Mouse (Mus musculus) limb, embryonic 11.5 days (tissue): ENCODE measurements around the gene Ifna15. TPM values are rescaled to one million over a fixed set of nuclear protein-coding genes. Genes with fewer than 3 reads are reported as not detected.
A peak's percentile ranks its signal among the peaks of the same experiment; 100 is the strongest.
"Not testable (repeated sequence)": the region's sequence is repeated elsewhere in the genome, so short reads cannot be mapped to it uniquely, and the experiment has no call there.

Source experiments
- ATAC-seq: fragments of 200-750 bp; cut with Nextera tagmentation; 2 replicates; pipeline ENCODE4 v1.8.0; 2017; ENCODE audit warnings: low read depth; ENCODE audit not compliant: insufficient number of reproducible peaks, low FRiP score, low TSS enrichment
- DNase-seq: peaks from one replicate; pipeline ENCODE4 v3.0.0-alpha.2; 2015; ENCODE audit warnings: low spot score
- H3K27ac ChIP-seq: fragments of 300-500 bp; sonication (generic); replicated peaks from 2 replicates; pipeline ENCODE4 v1.5.1; 2014; ENCODE audit warnings: low read depth, mild to moderate bottlenecking, low read length
- H3K27me3 ChIP-seq: fragments of 300-500 bp; sonication (generic); 2 replicates; pipeline ENCODE4 v1.6.1; 2014; ENCODE audit warnings: mild to moderate bottlenecking, low read length, mixed read lengths; ENCODE audit not compliant: control insufficient read depth, insufficient read depth
- H3K36me3 ChIP-seq: fragments of 300-500 bp; sonication (generic); 2 replicates; pipeline ENCODE4 v1.6.1; 2014; ENCODE audit warnings: mild to moderate bottlenecking, low read length, moderate library complexity, mixed read lengths; ENCODE audit not compliant: control insufficient read depth, insufficient read depth
- H3K4me1 ChIP-seq: fragments of 300-500 bp; sonication (generic); 2 replicates; pipeline ENCODE4 v1.6.1; 2014; ENCODE audit warnings: low read length, mixed read lengths; ENCODE audit not compliant: control insufficient read depth, insufficient read depth
- H3K4me2 ChIP-seq: fragments of 300-500 bp; sonication (generic); 2 replicates; pipeline ENCODE4 v1.6.1; 2014; ENCODE audit warnings: low read depth, mild to moderate bottlenecking, moderate library complexity; ENCODE audit not compliant: severe bottlenecking
- H3K4me3 ChIP-seq: fragments of 300-500 bp; sonication (generic); 2 replicates; pipeline ENCODE4 v1.5.1; 2014; ENCODE audit warnings: low read depth, low read length
- H3K9ac ChIP-seq: fragments of 300-500 bp; sonication (generic); 2 replicates; pipeline ENCODE4 v1.6.1; 2014; ENCODE audit warnings: mild to moderate bottlenecking, low read length
- H3K9me3 ChIP-seq: fragments of 300-500 bp; sonication (generic); 2 replicates; pipeline ENCODE4 v1.6.1; 2016; ENCODE audit warnings: low read length; ENCODE audit not compliant: control insufficient read depth
- WGBS: fragments of 180-500 bp; shearing (Covaris S2); extraction: QIAGEN DNeasy Blood & Tissue Kit; methylation state at CpG from one replicate; pipeline ENCODE4 v1.1.7; 2014; 5-methylcytosine and 5-hydroxymethylcytosine counted together
- polyA plus RNA-seq: library from polyadenylated mRNA; unstranded; fragments of >200 nt; fragmentation: Nextera tagmentation; extraction: Ambion mirVana; gene quantifications from 2 replicates; pipeline ENCODE4 v1.2.1, GENCODE M21; 2014

Ifna15 gene
- polyA plus RNA-seq = not detected in 2 replicates

DNA sequence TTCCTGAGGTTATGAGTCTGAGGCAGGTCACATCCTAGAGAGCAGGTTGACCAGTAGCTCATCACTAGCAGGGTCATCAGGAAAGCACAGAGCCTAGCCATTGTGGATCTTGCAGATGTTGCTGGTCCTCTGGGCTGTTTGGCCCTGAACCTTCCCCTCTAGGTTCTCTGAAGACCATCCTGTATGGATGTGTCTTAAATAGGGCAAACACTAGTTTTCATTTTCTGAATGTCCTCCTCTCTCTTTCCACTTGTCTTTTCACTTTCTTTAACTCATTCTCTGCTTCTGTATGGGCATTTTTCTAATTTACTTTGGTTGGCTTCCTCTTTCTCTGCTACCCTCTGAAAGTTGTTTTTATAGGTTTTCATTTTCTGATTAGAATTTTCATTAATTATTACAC is at the start of gene Ifna15:
Gene Ifna15, minus strand, starts transcription at position 101 of the 400 bp plus-strand sequence.
- H3K9me3 ChIP-seq, H3K9ac ChIP-seq, H3K27ac ChIP-seq, H3K4me1 ChIP-seq, DNase-seq, H3K4me3 ChIP-seq, ATAC-seq, H3K36me3 ChIP-seq, H3K4me2 ChIP-seq, H3K27me3 ChIP-seq: not testable (repeated sequence)

DNA sequence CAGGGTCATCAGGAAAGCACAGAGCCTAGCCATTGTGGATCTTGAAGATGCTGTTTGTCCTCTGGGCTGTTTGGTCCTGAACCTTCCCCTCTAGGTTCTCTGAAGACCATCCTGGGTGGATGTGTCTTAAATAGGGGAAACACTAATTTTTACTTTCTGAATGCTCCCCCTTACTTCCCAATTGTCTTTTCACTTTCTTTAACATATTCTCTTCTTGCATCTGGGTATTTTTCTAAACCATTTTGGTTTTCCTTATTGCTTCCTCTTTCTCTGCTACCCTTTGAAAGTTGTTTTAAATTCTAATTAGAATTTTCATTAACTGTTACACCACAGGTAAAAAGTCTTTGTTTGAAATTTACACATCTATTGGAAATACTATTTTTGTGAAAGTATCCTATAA is 45.2 kb upstream of the Ifna15 start, which contains the start of gene Ifna12:
Gene Ifna12, minus strand, starts transcription at position 101 of the 400 bp plus-strand sequence.
- Histone ChIP-seq H3K9me3 (no peaks in the 10 kb centered on the region), H3K4me2 (no peak within 1 kb of the TSS), H3K36me3 (no peaks in the 10 kb centered on the region), H3K27me3 (no peaks in the 10 kb centered on the region), H3K9ac (no peak within 1 kb of the TSS), H3K4me1 (no peaks in the 10 kb centered on the region), H3K4me3 (no peak within 1 kb of the TSS), H3K27ac (no peak within 1 kb of the TSS)
- ATAC-seq (no peak), DNase-seq (no peak)

DNA sequence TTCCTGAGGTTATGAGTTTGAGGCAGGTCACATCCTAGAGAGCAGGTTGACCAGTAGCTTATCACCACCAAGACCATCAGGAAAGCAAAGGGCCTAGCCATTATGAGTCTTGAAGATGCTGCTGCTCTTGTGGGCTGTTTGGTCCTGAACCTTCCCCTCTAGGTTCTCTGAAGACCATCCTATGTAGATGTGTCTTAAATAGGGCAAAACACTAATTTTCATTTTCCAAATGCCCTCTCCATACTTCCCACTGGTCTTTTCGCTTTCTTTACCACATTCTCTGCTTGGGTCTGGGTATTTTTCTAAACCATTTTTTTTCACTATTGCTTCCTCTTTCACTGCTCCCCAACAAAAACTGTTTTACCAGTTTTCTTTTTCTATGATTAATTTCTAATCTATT is 34.2 kb upstream of the Ifna15 start, which contains the start of gene Ifna9:
Gene Ifna9, minus strand, starts transcription at position 101 of the 400 bp plus-strand sequence.
- H3K9me3 ChIP-seq = no peaks in the 10 kb centered on the region
- no peaks in the 10 kb centered on the region for H3K4me1 ChIP-seq
- no peak for ATAC-seq
- no peak within 1 kb of the TSS for H3K27ac ChIP-seq
- no peaks in the 10 kb centered on the region for H3K36me3 ChIP-seq
- no peak within 1 kb of the TSS for H3K4me2 ChIP-seq
- H3K27me3 ChIP-seq = no peaks in the 10 kb centered on the region
- no peak for DNase-seq
- 71% methylated on average over 1 of the region's 1 CpGs for WGBS
- H3K9ac ChIP-seq = no peak within 1 kb of the TSS
- H3K4me3 ChIP-seq = no peak within 1 kb of the TSS

DNA sequence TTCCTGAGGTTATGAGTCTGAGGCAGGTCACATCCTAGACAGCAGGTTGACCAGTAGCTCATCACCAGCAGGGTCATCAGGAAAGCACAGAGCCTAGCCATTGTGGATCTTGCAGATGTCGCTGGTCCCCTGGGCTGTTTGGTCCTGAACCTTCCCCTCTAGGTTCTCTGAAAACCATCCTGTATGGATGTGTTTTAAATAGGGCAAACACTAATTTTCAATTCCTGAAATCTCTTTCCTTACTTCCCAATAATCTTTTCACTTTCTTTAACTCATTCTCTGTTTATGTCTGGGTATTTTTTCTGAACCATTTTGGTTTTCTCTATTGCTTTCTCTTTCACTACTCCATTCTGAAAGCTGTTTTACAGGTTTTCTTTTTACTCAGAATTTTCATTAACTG is 13.7 kb upstream of the Ifna15 start, which contains the start of gene Ifna14:
Gene Ifna14, minus strand, starts transcription at position 101 of the 400 bp plus-strand sequence.
- 69% methylated on average over 1 of the region's 1 CpGs for WGBS
- no peak within 1 kb of the TSS for H3K27ac ChIP-seq
- H3K4me3 ChIP-seq = no peak within 1 kb of the TSS
- H3K4me1 ChIP-seq = no peaks in the 10 kb centered on the region
- DNase-seq = no peak
- no peak within 1 kb of the TSS for H3K4me2 ChIP-seq
- no peaks in the 10 kb centered on the region for H3K9me3 ChIP-seq
- no peaks in the 10 kb centered on the region for H3K36me3 ChIP-seq
- H3K9ac ChIP-seq = no peak within 1 kb of the TSS
- H3K27me3 ChIP-seq = no peaks in the 10 kb centered on the region
- no peak for ATAC-seq

DNA sequence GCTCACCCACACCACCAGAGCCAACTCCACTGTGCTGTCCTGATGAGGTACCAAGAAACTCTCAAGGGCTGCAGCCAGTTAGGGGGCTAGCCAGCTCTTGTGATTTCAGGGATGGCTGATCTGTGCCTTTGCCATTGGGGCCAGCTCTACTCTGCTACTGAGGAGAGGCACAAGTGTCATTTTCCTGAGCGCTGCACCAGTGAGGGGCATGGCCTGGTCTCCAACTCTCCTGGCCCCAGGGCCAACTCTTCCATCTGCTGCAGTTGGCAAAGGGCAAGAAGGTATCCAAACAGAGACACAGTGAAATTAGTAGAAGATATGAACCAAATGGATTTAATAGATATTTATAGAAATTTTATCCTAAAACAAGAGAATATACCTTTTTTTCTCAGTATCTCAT is 3.7 kb upstream of the Ifna15 start:
- no peak overlapping the region for H3K4me2 ChIP-seq
- DNase-seq (no peak), ATAC-seq (no peak)
- no peaks in the 10 kb centered on the region for H3K36me3 ChIP-seq
- H3K27me3 ChIP-seq = no peaks in the 10 kb centered on the region
- no peaks in the 10 kb centered on the region for H3K9me3 ChIP-seq
- no peak overlapping the region for H3K4me3 ChIP-seq
- H3K9ac ChIP-seq = no peak overlapping the region
- no peaks in the 10 kb centered on the region for H3K4me1 ChIP-seq
- 92% methylated on average over 1 of the region's 1 CpGs for WGBS
- H3K27ac ChIP-seq = no peak overlapping the region

DNA sequence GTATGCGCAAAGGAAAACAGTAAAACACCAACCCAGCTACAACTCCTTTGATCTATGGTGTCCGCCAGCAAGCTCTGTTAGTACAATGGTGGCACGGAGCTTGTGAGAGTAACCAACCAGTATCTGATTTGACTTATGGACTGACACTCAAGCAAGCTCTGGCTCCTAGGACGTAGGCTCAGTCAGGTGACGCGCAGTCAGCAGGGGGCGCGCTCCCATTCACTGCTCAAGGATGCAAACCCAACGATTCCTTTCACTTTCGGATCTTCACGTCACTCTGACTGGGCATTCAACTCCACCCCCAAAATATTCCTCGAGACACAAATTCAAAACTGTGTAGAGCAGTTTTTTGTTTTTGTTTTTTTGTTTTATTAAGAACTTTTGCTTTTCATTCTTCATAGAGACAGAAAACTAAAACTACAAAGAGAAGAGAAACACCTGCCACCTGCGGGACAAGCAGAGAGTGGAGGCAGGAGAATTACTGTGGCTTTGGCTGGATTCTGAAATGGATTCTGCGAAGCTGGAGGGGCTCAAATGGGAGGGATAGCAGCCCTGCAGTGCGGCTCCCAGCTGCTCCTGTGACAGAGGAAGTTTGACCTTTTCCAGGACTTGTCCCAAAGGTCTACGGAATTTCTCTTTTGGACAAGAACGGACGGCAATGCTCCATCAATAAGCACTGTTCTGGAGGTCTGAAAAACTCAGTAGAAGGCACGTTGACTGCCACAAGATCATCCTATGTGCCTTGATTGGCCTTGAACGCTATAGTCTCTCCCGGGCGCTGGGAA is 7.7 kb downstream of the Ifna15 start:
- H3K9ac ChIP-seq = no peak overlapping the region
- no peak overlapping the region for H3K27ac ChIP-seq

DNA sequence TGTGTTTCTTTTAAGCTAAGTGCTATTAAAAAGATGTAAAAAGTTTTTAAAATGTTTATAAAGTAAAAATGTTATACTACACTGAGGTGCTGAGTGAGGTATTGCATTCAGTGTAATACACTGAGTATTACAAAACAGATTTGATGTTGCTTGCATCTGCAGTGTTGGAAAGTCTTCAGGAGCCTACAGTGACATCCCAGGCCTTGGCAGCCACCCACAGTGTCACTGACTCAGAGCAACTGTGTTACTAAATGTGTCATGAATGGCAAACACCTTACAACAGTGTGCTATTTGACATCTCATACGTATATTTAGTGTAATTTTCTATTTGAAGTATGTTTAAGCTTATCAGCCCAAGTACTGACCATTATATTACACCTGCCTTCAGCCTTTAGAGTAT is 10.1 kb downstream of the Ifna15 start:
- no peak overlapping the region for H3K4me2 ChIP-seq
- DNase-seq (no peak), ATAC-seq (no peak)
- H3K4me1 ChIP-seq = no peaks in the 10 kb centered on the region
- no peak overlapping the region for H3K27ac ChIP-seq
- H3K4me3 ChIP-seq = no peak overlapping the region
- WGBS = 76% methylated on average over 1 of the region's 1 CpGs
- H3K36me3 ChIP-seq = no peaks in the 10 kb centered on the region
- no peaks in the 10 kb centered on the region for H3K27me3 ChIP-seq
- no peaks in the 10 kb centered on the region for H3K9me3 ChIP-seq
- no peak overlapping the region for H3K9ac ChIP-seq

More for the DNA sequence above, 7.7 kb downstream of the Ifna15 start:
- DNase-seq (peak; percentile 81), ATAC-seq (peak; percentile 31; the same call in 1 of the 2 replicates)
- Histone ChIP-seq H3K9me3 (no peaks in the 10 kb centered on the region), H3K4me2 (no peak overlapping the region), H3K4me3 (no peak overlapping the region), H3K27me3 (no peaks in the 10 kb centered on the region), H3K4me1 (no peaks in the 10 kb centered on the region), H3K36me3 (no peaks in the 10 kb centered on the region)
- 33% methylated on average over 22 of the region's 22 CpGs for WGBS

DNA sequence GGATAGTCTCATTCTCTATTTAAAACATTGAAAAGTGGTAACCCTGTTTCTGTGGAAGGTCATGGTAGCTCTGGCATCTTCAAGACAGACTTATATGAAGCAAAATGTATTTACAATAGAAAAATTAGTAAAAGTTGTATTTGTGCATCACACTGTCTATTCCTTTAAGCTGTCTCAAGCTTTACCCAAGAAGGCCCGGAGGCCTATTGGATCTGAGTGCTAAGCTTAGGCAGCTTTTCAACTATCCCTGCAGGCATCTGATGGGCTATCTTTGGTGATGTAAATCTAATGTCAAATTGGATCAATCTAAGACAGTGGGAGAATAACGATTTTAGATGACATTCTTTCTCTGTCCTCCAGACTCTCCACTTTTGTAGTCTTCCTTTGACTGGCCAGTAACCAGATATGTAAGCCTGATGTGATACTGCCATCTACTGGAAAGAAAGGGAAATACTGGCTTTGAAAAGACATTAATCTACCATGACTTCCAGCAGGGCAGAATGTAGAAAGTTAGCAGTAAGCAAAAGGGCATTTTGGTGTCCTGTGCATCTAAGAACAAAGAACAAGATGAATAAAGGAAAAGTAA is 14.3 kb downstream of the Ifna15 start:
- 55% methylated on average over 2 of the region's 2 CpGs for WGBS
- no peaks in the 10 kb centered on the region for H3K36me3 ChIP-seq
- DNase-seq (no peak), ATAC-seq (no peak)
- H3K9me3 ChIP-seq = no peaks in the 10 kb centered on the region
- H3K27me3 ChIP-seq = no peaks in the 10 kb centered on the region
- H3K4me1 ChIP-seq = no peaks in the 10 kb centered on the region
- H3K4me3 ChIP-seq = no peak overlapping the region
- H3K9ac ChIP-seq = no peak overlapping the region
- no peak overlapping the region for H3K4me2 ChIP-seq
- no peak overlapping the region for H3K27ac ChIP-seq
